Mouse (Mus musculus) embryo, embryonic 11 days (tissue): ENCODE data around the gene St6gal1.
A peak's percentile ranks its signal among the peaks of the same experiment; 100 is the strongest.

Experiments
- DNase-seq: peaks from one replicate; pipeline ENCODE4 v3.0.0-alpha.2; 2015

The St6gal1 gene

DNA sequence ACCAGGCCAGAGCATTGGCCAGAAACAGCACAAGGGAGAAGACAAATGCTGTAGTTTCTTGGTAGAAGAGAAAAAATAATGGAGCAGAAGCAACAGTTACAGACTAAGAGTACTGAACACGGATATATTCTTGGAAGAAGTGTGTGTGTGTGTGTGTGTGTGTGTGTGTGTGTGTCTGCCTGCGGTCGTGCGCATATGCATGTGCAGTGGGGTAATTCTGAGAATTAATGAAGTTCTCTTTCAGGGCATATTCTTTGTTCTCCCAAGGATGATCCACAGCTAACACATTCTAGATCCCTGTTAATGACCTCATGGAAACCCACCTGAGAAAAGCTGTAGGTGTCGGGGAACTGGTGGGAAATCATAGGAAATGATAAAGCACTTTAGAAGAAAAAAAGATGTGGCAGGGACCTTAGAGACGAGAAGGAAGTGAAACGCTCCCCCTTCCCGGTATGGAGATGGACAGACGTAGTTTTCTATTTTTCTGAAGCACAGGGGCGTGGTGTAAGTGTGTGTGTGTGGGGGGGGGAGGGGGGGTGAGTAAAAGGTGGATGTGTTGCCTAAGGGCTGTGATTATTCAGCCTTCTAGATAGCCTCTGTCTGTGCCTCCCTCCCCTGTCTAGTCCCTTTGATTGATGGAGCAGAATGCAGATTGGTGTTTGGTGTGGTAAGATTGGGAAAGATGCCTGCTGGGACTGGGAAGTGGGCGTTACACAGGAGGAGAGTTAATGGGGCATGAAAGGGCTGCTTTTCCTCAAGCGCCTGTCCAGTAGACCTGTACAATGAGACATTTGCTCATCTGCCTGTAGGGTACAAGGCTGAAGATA, 82.8 kb downstream of the St6gal1 start:
- peak; percentile 46 for DNase-seq

- no peak for DNase-seq
Measured at GRCm38 (mm10) chr16:23308012-23308554, 83.5 kb downstream of the St6gal1 start.

- DNase-seq = no peak
Measured at GRCm38 (mm10) chr16:23309080-23309479, 84.5 kb downstream of the St6gal1 start.

DNA sequence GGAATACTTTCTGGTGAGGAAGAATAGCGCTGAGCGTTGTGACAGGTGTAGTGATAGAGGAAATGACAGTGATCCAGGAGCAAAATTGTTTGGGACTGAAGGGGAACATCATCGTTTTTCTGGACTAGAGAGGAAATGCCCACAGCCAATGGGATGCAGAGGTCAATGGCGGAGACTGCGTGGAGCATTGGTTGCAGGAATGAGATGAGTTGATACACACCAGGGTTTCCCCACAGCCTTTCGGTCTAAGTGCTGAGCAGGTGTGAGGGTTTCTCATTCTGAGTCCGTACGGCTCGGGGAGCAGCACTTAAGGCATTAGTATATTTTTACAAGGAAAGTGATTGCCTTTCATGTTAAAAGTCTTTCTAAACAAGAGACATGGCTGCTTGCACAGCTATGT, 88.1 kb downstream of the St6gal1 start:
- no peak for DNase-seq

GRCm38 (mm10) chr16:23314790-23315189, 90.2 kb downstream of the St6gal1 start:
- peak; percentile 41 for DNase-seq

DNA sequence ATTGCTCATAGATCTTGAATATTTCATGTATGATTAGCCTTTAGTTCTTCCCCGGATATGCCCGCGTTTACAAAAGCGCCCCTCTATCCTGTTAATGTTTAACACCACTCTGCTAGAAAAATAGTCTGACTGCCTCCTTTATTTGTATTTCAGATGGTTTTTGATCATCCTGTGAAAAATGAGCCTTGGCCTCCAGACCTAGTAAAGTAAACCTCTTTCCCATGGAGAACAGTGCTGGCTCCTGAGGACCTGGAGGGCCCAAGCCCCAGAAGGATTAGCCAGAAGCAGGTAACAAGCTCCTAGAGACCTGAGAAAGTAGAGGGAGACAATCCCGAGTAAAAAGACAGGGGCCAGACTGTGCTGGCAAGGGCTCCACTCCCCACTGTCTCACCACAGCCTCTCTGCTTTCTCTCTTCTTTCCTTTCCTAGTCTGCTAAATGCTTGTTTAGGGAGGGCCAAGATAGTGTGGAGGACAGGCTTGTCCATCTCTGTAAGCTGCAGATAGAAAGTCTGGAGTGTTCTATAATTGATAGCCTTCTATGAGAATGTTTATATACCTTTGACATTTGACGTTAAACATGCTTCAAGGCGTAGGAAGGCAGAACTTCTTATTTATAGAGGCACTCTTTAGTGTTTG, 93.0 kb downstream of the St6gal1 start:
- DNase-seq = no peak

GRCm38 (mm10) chr16:23320025-23320424, 95.5 kb downstream of the St6gal1 start:
- no peak for DNase-seq

DNA sequence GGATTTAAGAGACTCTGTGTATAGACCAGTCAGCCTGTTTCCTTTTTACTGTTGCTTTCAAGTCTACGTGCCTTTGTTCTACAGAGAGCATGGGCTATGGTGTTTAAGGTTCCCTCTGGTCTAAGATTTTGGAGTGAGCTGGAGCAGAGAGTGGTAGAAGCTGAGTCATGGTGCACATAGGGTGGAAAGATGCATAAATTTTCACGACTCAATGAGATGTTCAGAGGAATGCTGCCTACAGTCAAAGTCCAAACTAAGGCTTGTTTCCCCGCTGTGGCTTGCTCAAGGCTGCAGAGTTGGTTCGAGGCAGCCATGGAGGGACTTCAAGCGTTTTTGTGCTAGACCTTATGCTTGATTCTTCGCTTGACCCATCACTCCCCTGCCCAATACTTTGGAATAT, 96.0 kb downstream of the St6gal1 start:
- DNase-seq = no peak

- DNase-seq = no peak
Measured at GRCm38 (mm10) chr16:23322453-23322852, 97.9 kb downstream of the St6gal1 start.

DNA sequence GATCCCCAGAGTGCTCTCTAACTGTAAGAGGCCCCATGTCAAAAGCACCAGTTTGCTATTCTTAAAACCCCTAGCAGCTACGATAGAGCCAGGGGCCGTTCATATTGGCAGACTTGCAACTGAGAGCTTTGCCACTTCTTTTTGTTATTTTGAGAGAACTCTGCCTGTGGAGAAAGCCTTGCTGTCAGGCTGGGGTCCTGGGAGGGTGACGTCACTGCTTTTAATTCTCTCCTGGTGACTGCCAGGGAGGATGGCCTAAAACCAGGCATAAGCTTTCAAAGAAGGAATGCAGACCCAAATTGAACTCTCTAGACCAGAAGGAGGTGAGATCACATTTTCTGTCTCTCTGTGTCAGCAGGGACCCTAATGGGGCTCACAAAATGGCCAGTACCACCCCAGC, 99.4 kb downstream of the St6gal1 start:
- peak; percentile 28 for DNase-seq

DNA sequence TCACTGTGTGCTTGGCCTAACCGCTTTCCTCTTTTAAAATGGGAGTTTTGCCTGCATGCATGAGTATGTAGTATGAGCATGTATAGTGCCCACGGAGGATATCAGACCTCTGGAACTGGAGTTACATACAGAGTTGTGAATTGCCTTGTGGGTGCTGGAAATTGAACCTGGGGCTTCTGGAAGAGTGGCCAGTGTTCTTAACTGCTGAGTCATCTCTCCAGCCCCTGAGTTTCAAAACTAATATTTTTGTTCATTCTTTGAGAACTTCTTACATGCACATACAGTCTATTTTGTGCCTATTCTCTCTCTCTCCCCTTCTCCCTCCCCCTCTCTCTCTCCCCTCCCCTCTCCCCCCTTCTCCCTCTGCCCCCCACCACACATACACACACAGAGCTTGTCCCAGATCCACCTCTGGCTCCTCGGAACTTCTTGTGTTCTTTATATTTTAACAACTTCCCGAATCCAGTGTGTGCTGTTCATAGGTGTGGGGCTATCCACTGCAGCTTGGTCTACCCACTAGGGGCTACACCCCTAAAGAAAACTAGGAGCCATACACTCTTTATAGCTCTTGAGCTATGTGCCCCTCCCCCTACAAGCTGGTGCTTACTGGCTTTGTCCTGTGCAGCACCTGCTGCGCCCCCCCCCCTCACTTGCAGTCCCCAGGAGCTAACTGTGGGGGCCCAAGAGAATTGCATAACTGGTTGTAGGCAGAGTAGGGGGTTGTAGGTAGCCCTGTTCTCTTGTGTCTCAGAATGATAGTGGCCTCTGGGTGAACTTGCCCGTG, 100.5 kb downstream of the St6gal1 start:
- no peak for DNase-seq

DNA sequence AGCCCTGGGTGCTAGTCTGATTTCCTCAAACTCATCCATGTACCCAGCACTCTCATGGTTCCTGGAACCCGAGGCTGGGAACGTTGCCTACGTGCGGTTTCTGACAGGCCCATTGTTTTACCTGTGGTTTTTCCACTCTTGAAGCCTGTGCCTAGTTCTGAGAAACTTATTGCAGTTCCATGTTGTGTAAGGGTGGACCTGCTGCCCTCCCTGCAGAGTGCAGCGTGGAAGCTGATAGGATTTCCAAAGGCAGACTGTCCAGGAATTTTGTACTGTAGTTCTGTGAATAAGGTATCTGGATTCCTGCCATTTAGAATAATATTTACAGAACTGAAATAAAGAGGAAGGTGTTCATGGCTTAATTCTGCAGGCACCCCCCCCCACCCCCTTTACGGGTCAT, 102.1 kb downstream of the St6gal1 start:
- DNase-seq = no peak

- no peak for DNase-seq
Measured at GRCm38 (mm10) chr16:23327266-23327665, 102.7 kb downstream of the St6gal1 start.

- no peak for DNase-seq
Measured at GRCm38 (mm10) chr16:23328201-23328600, 103.7 kb downstream of the St6gal1 start.

GRCm38 (mm10) chr16:23332136-23332535, 107.6 kb downstream of the St6gal1 start:
- no peak for DNase-seq

GRCm38 (mm10) chr16:23332686-23333085, 108.1 kb downstream of the St6gal1 start:
- no peak for DNase-seq

GRCm38 (mm10) chr16:23333875-23334551, 109.5 kb downstream of the St6gal1 start:
- no peak for DNase-seq

- no peak for DNase-seq
Measured at GRCm38 (mm10) chr16:23337317-23337716, 112.8 kb downstream of the St6gal1 start.

DNA sequence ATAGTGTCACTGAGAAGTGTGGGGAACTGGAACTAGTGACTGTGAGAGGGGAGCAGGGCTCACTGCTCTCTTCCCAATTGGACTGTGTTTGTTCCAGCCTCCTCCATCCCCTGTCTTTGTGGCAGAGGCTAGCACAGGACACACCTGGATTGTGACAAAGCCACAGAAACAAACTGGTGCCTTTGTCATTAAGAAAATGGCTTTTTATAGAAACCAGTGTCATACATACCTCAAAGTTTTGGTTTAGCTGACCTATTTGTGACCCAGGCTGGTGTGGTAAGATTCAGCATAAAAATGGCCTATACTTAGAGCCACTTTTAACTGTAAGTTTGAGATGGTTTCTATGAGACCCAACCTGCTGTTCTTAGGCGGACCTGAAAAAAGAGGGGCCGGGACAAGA, 116.7 kb downstream of the St6gal1 start:
- no peak for DNase-seq

DNA sequence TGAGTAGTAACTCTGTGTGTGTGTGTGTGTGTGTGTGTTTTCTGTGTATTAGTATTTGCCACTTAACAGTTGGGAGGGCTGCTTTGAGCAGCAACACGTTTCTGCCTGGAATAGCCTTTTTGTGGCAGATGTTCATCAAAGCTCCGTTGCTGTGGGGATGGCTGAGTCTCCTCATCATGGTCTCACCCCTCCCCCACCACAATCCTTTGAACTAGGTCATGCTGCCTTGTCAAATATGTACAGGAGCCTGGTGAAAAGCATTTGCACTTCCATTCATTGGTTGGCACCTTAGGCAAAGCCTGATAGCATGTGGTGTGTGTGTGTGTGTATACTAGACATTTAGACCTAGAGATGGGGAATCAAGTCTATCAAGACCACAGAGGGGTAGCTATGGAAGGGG, 126.3 kb downstream of the St6gal1 start:
- DNase-seq = peak; percentile 25

- DNase-seq = no peak
Measured at GRCm38 (mm10) chr16:23361031-23361430, 136.5 kb downstream of the St6gal1 start.

- no peak for DNase-seq
Measured at GRCm38 (mm10) chr16:23361434-23361970, 137.0 kb downstream of the St6gal1 start.
